Mouse (Mus musculus): ENCODE data around the gene Lmx1b. TPM values are rescaled to one million over a fixed set of nuclear protein-coding genes. Genes with fewer than 3 reads are reported as not detected.

Lmx1b gene
- polyA plus RNA-seq, 1 experiment: not detected

DNA sequence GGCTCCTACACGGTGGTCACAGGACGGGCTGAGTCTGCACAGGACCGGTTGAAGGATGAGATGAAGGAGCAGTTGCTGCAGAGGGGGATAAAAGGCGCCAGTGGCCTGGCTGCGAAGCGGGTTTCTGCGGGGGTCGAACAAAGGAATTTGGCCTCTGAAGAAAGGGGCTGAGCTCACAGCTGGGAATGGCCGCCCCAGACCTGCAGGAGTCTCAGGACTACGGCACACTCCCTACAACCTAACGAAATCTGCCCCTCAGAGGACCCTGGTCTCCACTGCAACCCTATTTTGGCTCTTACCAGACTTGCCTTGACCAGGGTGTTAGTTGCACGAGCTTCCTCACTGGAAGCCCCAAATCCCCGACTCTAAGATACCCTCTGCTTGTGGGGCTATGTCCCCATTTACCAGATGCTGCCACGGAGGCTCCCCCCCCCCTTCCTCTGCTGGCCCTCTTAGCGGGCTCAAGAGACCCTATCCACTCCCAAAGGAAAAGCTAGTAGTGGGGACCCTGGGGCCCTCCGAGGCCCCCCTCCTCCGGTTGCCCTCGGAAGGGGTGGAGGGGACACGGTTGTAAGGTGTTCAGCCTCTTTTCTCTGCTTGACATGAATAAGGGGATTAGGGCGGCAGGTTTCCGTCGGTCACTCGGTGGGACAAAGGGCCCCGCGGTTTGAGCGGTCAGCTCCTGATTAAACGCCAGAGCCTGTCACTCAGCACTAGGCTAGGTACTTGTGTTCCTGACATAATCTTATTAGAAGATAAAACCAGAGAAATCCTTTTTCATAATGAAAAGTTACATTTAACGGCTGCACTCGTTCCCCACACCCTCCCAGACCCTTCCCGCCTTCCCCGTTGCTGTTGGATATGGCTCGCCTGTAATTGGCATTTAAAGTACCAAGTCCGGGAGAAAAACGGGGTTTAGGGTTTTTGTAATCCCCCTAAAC lies 10.0 kb downstream of the Lmx1b start:
- DNase-seq (ENCODE audit: low read depth in 1 of 2, low spot score in 2 of 2): no peak
- TF ChIP-seq POLR2A (IDR thresholded peaks at IDR 0.05; ENCODE audit: low read depth, low read length): no peak
- TF ChIP-seq CTCF (IDR thresholded peaks at IDR 0.05; ENCODE audit: extremely low read depth, insufficient read depth, insufficient read length, insufficient replicate concordance): no peak
- Histone ChIP-seq H3K36me3 (ENCODE audit: control insufficient read depth, insufficient read depth, low read length) (no peaks in the 10 kb centered on the region), H3K4me1 (ENCODE audit: control insufficient read depth, insufficient read depth, insufficient read length) (no peaks in the 10 kb centered on the region), H3K27me3 (ENCODE audit: control insufficient read depth, insufficient read depth, low read length) (peaks cover 29% of the 10 kb centered on the region), H3K27ac (ENCODE audit: insufficient read depth, low read length) (no peak overlapping the region), H3K4me3 (ENCODE audit: extremely low read depth, insufficient read depth, insufficient read length) (no peak overlapping the region)
- 8% methylated on average over 34 of the region's 34 CpGs for WGBS

DNA sequence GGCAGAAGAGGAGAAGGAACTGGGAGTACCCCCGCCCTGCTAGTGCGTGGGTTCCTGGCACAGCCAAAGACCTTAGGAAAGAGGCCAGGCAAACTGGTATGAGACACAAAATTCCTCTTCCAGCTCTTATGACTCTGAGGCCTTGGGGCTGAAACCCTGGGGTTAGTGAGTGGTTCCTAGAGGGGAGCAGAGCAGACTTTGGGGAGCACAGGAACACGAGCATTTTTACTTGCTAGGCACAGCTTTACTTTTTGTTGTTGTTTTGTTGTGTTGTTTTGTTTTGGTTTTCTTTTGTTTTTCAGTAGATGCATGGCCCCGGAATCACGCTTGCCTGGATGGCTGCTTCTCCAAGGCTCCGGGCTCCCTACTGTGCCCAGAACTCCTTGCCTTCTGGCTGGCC lies 10.7 kb downstream of the Lmx1b start:
- Histone ChIP-seq H3K27ac (ENCODE audit: insufficient read depth, low read length) (no peak overlapping the region), H3K27me3 (ENCODE audit: control insufficient read depth, insufficient read depth, low read length) (peaks cover 29% of the 10 kb centered on the region), H3K4me3 (ENCODE audit: extremely low read depth, insufficient read depth, insufficient read length) (no peak overlapping the region), H3K36me3 (ENCODE audit: control insufficient read depth, insufficient read depth, low read length) (no peaks in the 10 kb centered on the region), H3K4me1 (ENCODE audit: control insufficient read depth, insufficient read depth, insufficient read length) (no peaks in the 10 kb centered on the region)
- no peak for TF ChIP-seq CTCF (IDR thresholded peaks at IDR 0.05; ENCODE audit: extremely low read depth, insufficient read depth, insufficient read length, insufficient replicate concordance)
- TF ChIP-seq POLR2A (IDR thresholded peaks at IDR 0.05; ENCODE audit: low read depth, low read length): no peak
- WGBS: 12% methylated on average over 6 of the region's 6 CpGs
- no peak for DNase-seq (ENCODE audit: low read depth in 1 of 2, low spot score in 2 of 2)

GRCm38 (mm10) chr2:33628791-33629190 lies 11.5 kb downstream of the Lmx1b start:
- no peaks in the 10 kb centered on the region for H3K4me1 ChIP-seq (ENCODE audit: control insufficient read depth, insufficient read depth, insufficient read length)
- no peak overlapping the region for H3K4me3 ChIP-seq (ENCODE audit: extremely low read depth, insufficient read depth, insufficient read length)
- H3K27me3 ChIP-seq (ENCODE audit: control insufficient read depth, insufficient read depth, low read length): peaks cover 29% of the 10 kb centered on the region
- DNase-seq (ENCODE audit: low read depth in 1 of 2, low spot score in 2 of 2): no peak
- TF ChIP-seq POLR2A (IDR thresholded peaks at IDR 0.05; ENCODE audit: low read depth, low read length) (no peak), CTCF (IDR thresholded peaks at IDR 0.05; ENCODE audit: extremely low read depth, insufficient read depth, insufficient read length, insufficient replicate concordance) (no peak)
- no peaks in the 10 kb centered on the region for H3K36me3 ChIP-seq (ENCODE audit: control insufficient read depth, insufficient read depth, low read length)
- 6% methylated on average over 16 of the region's 16 CpGs for WGBS
- H3K27ac ChIP-seq (ENCODE audit: insufficient read depth, low read length): no peak overlapping the region

DNA sequence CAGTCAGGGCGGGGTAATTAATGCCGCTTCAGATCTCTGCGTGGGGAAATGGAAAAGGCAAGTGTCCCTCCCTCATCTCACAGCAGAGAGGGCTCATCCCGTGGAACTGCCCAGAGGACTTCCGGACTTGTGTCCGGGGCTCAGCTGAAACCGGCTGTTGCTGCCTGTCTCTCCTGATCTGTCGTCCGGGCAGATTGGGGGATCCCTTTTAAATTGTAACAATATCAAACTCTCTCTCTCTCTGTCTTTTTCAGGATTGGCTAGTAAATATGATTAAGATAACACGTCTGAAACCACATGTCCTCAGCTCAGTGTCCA lies 13.3 kb downstream of the Lmx1b start:
- DNase-seq (ENCODE audit: low read depth in 1 of 2, low spot score in 2 of 2): no peak
- no peak overlapping the region for H3K27ac ChIP-seq (ENCODE audit: insufficient read depth, low read length)
- H3K4me1 ChIP-seq (ENCODE audit: control insufficient read depth, insufficient read depth, insufficient read length): no peaks in the 10 kb centered on the region
- H3K27me3 ChIP-seq (ENCODE audit: control insufficient read depth, insufficient read depth, low read length): peaks cover 25% of the 10 kb centered on the region
- WGBS: 26% methylated on average over 10 of the region's 10 CpGs
- TF ChIP-seq CTCF (IDR thresholded peaks at IDR 0.05; ENCODE audit: extremely low read depth, insufficient read depth, insufficient read length, insufficient replicate concordance) (no peak), POLR2A (IDR thresholded peaks at IDR 0.05; ENCODE audit: low read depth, low read length) (no peak)
- no peaks in the 10 kb centered on the region for H3K36me3 ChIP-seq (ENCODE audit: control insufficient read depth, insufficient read depth, low read length)
- H3K4me3 ChIP-seq (ENCODE audit: extremely low read depth, insufficient read depth, insufficient read length): no peak overlapping the region

DNA sequence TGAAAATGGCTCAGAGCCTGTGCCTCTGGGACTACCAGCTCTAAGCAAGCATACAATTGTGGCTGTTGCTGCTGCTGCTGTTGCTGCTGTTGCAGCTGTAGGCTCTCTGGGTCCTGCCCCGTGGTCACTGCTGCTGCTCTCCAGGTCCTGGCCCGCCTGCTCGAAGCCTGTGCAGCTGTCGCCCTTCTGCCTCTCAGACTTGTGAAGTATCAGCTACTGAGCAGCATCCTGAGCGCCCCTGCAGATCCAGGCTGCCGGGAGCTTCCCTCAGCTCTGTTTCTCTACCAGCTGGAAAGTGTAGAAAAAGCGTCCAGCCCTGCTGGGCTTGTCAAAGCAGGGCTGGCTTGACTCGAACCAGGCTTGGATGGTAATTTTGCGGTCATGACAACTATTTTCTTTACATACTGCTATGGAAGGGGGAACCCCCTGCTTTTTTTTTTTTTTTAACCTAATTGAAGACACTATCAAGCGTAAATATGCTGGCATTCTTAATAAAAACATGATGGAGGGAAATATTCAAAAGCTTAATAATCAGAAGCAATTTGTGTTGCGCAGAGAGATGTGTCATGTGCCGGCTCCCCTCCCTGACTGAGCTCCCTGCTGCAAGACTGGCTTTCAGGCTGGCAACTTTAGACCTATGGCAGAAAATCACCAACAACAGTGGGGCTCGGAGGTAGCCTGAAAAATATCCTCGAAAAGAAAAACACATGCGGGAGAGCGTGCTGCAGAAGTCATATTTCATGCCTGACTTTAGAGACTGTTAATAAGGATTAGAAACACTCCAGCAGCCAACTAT lies 13.9 kb downstream of the Lmx1b start:
- no peaks in the 10 kb centered on the region for H3K4me1 ChIP-seq (ENCODE audit: control insufficient read depth, insufficient read depth, insufficient read length)
- peaks cover 20% of the 10 kb centered on the region for H3K27me3 ChIP-seq (ENCODE audit: control insufficient read depth, insufficient read depth, low read length)
- TF ChIP-seq CTCF (IDR thresholded peaks at IDR 0.05; ENCODE audit: extremely low read depth, insufficient read depth, insufficient read length, insufficient replicate concordance) (no peak), POLR2A (IDR thresholded peaks at IDR 0.05; ENCODE audit: low read depth, low read length) (no peak)
- DNase-seq (ENCODE audit: low read depth in 1 of 2, low spot score in 2 of 2): no peak
- no peak overlapping the region for H3K27ac ChIP-seq (ENCODE audit: insufficient read depth, low read length)
- no peak overlapping the region for H3K4me3 ChIP-seq (ENCODE audit: extremely low read depth, insufficient read depth, insufficient read length)
- H3K36me3 ChIP-seq (ENCODE audit: control insufficient read depth, insufficient read depth, low read length): no peaks in the 10 kb centered on the region
- 34% methylated on average over 16 of the region's 16 CpGs for WGBS

GRCm38 (mm10) chr2:33617670-33618069 lies 22.6 kb downstream of the Lmx1b start:
- no peaks in the 10 kb centered on the region for H3K36me3 ChIP-seq (ENCODE audit: control insufficient read depth, insufficient read depth, low read length)
- DNase-seq (ENCODE audit: low read depth in 1 of 2, low spot score in 2 of 2): no peak
- H3K27me3 ChIP-seq (ENCODE audit: control insufficient read depth, insufficient read depth, low read length): peaks cover 5% of the 10 kb centered on the region; the same call in 1 of the 2 replicates
- no peaks in the 10 kb centered on the region for H3K4me1 ChIP-seq (ENCODE audit: control insufficient read depth, insufficient read depth, insufficient read length)
- WGBS: 85% methylated on average over 9 of the region's 9 CpGs
- no peak overlapping the region for H3K4me3 ChIP-seq (ENCODE audit: extremely low read depth, insufficient read depth, insufficient read length)
- no peak for TF ChIP-seq CTCF (IDR thresholded peaks at IDR 0.05; ENCODE audit: extremely low read depth, insufficient read depth, insufficient read length, insufficient replicate concordance)
- no peak for TF ChIP-seq POLR2A (IDR thresholded peaks at IDR 0.05; ENCODE audit: low read depth, low read length)
- no peak overlapping the region for H3K27ac ChIP-seq (ENCODE audit: insufficient read depth, low read length)
